Mouse (Mus musculus) myocyte (in vitro differentiated cells): ENCODE measurements around the gene Spin1.

ENCODE experiments used
- E2F4 ChIP-seq: IDR thresholded peaks from one replicate; pipeline ENCODE4 v1.6.1; 2011; ENCODE audit warnings: mild to moderate bottlenecking, control low read depth, moderate library complexity; ENCODE audit not compliant: insufficient read depth
- MAX ChIP-seq: IDR thresholded peaks from one replicate; pipeline ENCODE4 v1.6.1; 2011; ENCODE audit warnings: low read depth, mild to moderate bottlenecking, control low read depth
- MYOG ChIP-seq, 3 experiments: IDR thresholded peaks; one replicate each; pipeline ENCODE4 v1.6.1; 2011; ENCODE audit warnings: control low read depth in 2 of 3, low read depth in 2 of 3, mild to moderate bottlenecking in 2 of 3; ENCODE audit not compliant: insufficient read length in 2 of 3, control insufficient read depth in 1 of 3, insufficient read depth in 1 of 3
- POLR2A ChIP-seq: IDR thresholded peaks from one replicate; pipeline ENCODE4 v1.6.1; 2011; ENCODE audit warnings: low read depth, mild to moderate bottlenecking, control low read depth, moderate library complexity; ENCODE audit not compliant: insufficient read length
- POLR2AphosphoS2 ChIP-seq: IDR thresholded peaks from one replicate; pipeline ENCODE4 v1.6.1; 2011; ENCODE audit warnings: low read depth, control low read depth; ENCODE audit not compliant: insufficient read length
- TCF12 ChIP-seq: IDR thresholded peaks from one replicate; pipeline ENCODE4 v1.6.1; 2011; ENCODE audit warnings: mild to moderate bottlenecking, control low read depth; ENCODE audit not compliant: poor library complexity, insufficient read depth, severe bottlenecking

DNA sequence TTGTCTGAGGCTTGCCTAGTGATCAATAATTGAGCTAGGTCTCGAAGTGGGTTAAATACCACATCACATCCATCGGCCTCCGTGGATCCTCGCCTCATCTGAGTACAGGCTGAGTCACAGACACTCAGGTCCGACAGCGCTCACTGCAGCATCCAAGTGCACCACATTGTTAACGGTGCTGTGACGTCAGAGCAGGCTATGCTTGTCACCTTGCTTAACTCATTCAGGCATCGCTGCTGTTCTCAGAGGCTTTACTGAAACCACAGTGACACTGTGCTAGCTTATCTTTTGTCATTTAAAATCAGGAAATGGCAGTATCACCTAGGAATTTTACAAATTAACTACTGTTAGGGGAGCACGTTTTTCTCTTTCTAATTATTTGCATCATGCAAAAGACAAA is 30.5 kb downstream of the Spin1 start:
- TF ChIP-seq POLR2A (no peak), MYOG (IDR thresholded peaks at IDR 0.05; ENCODE audit: control insufficient read depth in 1 of 3, insufficient read depth in 1 of 3, insufficient read length in 2 of 3, low read depth in 2 of 3) (no peak), TCF12 (no peak), MAX (no peak), E2F4 (no peak), POLR2AphosphoS2 (no peak)
